Mouse (Mus musculus) kidney, embryonic 15.5 days (tissue): ENCODE results near the gene Slc45a2. TPM values are rescaled to one million over a fixed set of nuclear protein-coding genes. Genes with fewer than 3 reads are reported as not detected.

Experiments used
- ATAC-seq: fragments of 200-750 bp; cut with Nextera tagmentation; replicated peaks from 2 replicates; pipeline ENCODE4 v1.8.0; 2017; ENCODE audit warnings: moderate TSS enrichment; ENCODE audit not compliant: low FRiP score
- H3K27ac ChIP-seq: fragments of 300-500 bp; sonication (generic); 2 replicates; pipeline ENCODE4 v1.5.1; 2015; ENCODE audit warnings: mild to moderate bottlenecking, inconsistent platforms
- H3K27me3 ChIP-seq: fragments of 300-500 bp; sonication (generic); 2 replicates; pipeline ENCODE4 v1.6.1; 2015; ENCODE audit warnings: inconsistent platforms
- H3K36me3 ChIP-seq: fragments of 300-500 bp; sonication (generic); 2 replicates; pipeline ENCODE4 v1.6.1; 2015; ENCODE audit warnings: inconsistent platforms
- H3K4me1 ChIP-seq: fragments of 300-500 bp; sonication (generic); 2 replicates; pipeline ENCODE4 v1.6.1; 2015; ENCODE audit warnings: inconsistent platforms
- H3K4me2 ChIP-seq: fragments of 300-500 bp; sonication (generic); 2 replicates; pipeline ENCODE4 v1.6.1; 2015; ENCODE audit warnings: moderate library complexity, mild to moderate bottlenecking, inconsistent platforms
- H3K4me3 ChIP-seq: fragments of 300-500 bp; sonication (generic); replicated peaks from 2 replicates; pipeline ENCODE4 v1.5.1; 2015; ENCODE audit warnings: mild to moderate bottlenecking, inconsistent platforms
- H3K9ac ChIP-seq: fragments of 300-500 bp; sonication (generic); 2 replicates; pipeline ENCODE4 v1.6.1; 2015; ENCODE audit warnings: mild to moderate bottlenecking, inconsistent platforms
- H3K9me3 ChIP-seq: fragments of 300-500 bp; sonication (generic); replicated peaks from 2 replicates; pipeline ENCODE4 v1.6.1; 2016; ENCODE audit warnings: inconsistent platforms
- WGBS: fragments of 180-500 bp; shearing (Covaris S2); methylation state at CpG from one replicate; pipeline ENCODE4 v1.1.7; 2015; ENCODE audit warnings: mixed read lengths; 5-methylcytosine and 5-hydroxymethylcytosine counted together
- polyA plus RNA-seq: library from polyadenylated mRNA; unstranded; fragments of >200 nt; fragmentation: Nextera tagmentation; extraction: Ambion mirVana; gene quantifications from 2 replicates; pipeline ENCODE4 v1.2.1, GENCODE M21; 2015

Gene Slc45a2
- polyA plus RNA-seq, 1 experiment from 2014 or later: 0.06 TPM

- Histone ChIP-seq H3K4me3 (no peak overlapping the region), H3K4me1 (no peaks in the 10 kb centered on the region), H3K9ac (no peak overlapping the region), H3K9me3 (no peaks in the 10 kb centered on the region), H3K27me3 (no peaks in the 10 kb centered on the region), H3K27ac (no peak overlapping the region), H3K4me2 (no peak overlapping the region), H3K36me3 (no peaks in the 10 kb centered on the region)
- no peak for ATAC-seq
- WGBS: 91% methylated on average over 11 of the region's 11 CpGs
Observed at GRCm38 (mm10) chr15:11010976-11011548, 10.5 kb downstream of the Slc45a2 start.

DNA sequence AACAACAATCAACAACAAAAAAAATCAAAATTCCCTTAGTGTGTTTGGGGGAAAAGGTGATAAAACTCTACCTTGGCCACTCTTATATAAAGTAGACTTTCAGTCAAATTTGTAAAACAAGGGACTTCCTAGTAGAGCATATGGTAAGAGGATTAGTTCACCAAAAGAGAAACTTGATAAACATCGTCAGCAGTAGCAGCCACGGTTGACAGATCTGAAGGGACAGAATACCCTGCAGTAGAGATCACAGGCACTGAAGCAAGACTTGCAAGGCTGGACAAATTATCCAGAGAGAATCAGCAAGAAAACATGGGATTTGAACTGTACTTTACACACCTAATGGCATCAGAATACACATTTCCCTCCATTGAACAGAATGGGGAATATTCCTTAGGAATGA is 14.4 kb downstream of the Slc45a2 start:
- H3K4me2 ChIP-seq: no peak overlapping the region
- no peaks in the 10 kb centered on the region for H3K27me3 ChIP-seq
- no peak overlapping the region for H3K27ac ChIP-seq
- no peaks in the 10 kb centered on the region for H3K4me1 ChIP-seq
- H3K9me3 ChIP-seq: no peaks in the 10 kb centered on the region
- H3K36me3 ChIP-seq: no peaks in the 10 kb centered on the region
- H3K9ac ChIP-seq: no peak overlapping the region
- peak; percentile 75; the same call in 1 of the 2 replicates for ATAC-seq
- 35% methylated on average over 2 of the region's 2 CpGs for WGBS
- H3K4me3 ChIP-seq: no peak overlapping the region

DNA sequence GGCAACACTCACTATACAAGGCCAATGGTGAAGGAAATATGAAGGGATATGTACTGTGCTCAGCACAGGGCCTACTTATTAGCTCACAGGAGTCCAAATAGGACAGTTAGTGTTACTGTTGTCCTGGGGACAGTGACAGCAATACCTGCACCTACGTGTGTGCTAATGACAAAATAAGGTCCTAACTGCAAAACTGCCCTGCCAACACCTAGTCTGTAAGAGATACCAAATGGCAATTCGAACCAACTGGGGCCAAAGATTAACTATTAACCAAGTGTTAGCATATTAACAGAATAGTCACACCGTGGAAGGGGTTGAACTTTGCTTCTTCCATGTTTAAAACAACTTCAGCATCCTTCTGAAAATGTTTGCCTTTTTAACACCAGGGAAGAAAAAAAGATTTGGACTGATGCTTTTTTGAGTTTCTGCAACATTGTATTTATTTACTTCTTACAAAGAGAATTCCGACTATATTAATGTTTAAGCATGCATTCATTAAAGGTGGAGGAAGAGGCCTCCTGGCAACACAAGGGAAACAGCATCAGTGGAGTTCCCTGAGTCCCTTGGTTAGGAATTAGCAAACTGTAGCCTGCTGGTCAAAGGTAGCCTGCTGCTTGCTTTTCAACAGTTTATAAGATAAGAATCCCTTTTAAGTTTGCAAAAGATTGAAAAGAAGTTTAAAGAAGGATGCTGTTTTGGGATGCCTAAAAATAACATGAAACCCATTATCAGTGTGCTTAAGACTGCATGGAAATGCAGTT is 26.5 kb downstream of the Slc45a2 start:
- H3K9me3 ChIP-seq: no peaks in the 10 kb centered on the region
- peak overlapping the region; percentile 86 for H3K27ac ChIP-seq
- no peaks in the 10 kb centered on the region for H3K36me3 ChIP-seq
- no peak overlapping the region for H3K9ac ChIP-seq
- WGBS: 64% methylated on average over 4 of the region's 4 CpGs
- no peaks in the 10 kb centered on the region for H3K27me3 ChIP-seq
- H3K4me2 ChIP-seq: no peak overlapping the region
- peak; percentile 72 for ATAC-seq
- H3K4me1 ChIP-seq: peaks cover 7% of the 10 kb centered on the region; the same call in 1 of the 2 replicates
- no peak overlapping the region for H3K4me3 ChIP-seq

DNA sequence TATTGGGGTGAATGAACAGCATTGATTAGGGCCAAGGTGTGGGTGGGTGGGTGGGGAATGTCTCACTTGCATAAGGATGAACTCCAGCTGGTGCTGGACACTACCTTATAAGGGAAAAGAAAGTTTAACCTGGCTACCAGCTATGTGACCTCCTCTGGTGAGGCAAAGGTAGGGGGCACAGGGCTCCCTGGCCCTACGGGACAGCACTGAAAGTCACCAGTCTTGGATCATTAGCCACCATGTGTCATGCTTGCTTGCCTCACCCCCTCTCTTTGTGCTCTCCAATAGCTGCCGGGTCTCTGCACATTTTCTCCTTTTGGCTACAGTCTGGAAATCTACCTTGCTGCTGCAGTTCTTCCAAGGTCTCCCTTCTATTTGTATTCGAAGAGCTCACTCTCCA is 29.7 kb downstream of the Slc45a2 start:
- H3K9me3 ChIP-seq: no peaks in the 10 kb centered on the region
- peaks cover 17% of the 10 kb centered on the region for H3K27me3 ChIP-seq
- H3K4me1 ChIP-seq: peaks cover 9% of the 10 kb centered on the region
- no peaks in the 10 kb centered on the region for H3K36me3 ChIP-seq
- H3K4me2 ChIP-seq: no peak overlapping the region
- no peak overlapping the region for H3K27ac ChIP-seq
- H3K9ac ChIP-seq: no peak overlapping the region
- H3K4me3 ChIP-seq: no peak overlapping the region
- ATAC-seq: peak; percentile 84
- WGBS: 58% methylated on average over 3 of the region's 3 CpGs

GRCm38 (mm10) chr15:11035947-11036474 is 35.5 kb downstream of the Slc45a2 start:
- H3K27ac ChIP-seq: no peak overlapping the region
- H3K9me3 ChIP-seq: no peaks in the 10 kb centered on the region
- 0 out of 2 replicates have a peak, but pooled peaks have one; percentile 46 for ATAC-seq
- peaks cover 62% of the 10 kb centered on the region for H3K27me3 ChIP-seq
- peak overlapping the region; percentile 42 for H3K4me3 ChIP-seq
- no peak overlapping the region for H3K9ac ChIP-seq
- WGBS: 3% methylated on average over 34 of the region's 34 CpGs
- H3K4me1 ChIP-seq: peaks cover 33% of the 10 kb centered on the region
- no peaks in the 10 kb centered on the region for H3K36me3 ChIP-seq
- peak overlapping the region; percentile 70 for H3K4me2 ChIP-seq

- Histone ChIP-seq H3K4me1 (peaks cover 33% of the 10 kb centered on the region), H3K4me3 (peak overlapping the region; percentile 42), H3K4me2 (peak overlapping the region; percentile 70), H3K36me3 (no peaks in the 10 kb centered on the region), H3K27ac (no peak overlapping the region), H3K27me3 (peaks cover 62% of the 10 kb centered on the region), H3K9ac (no peak overlapping the region), H3K9me3 (no peaks in the 10 kb centered on the region)
- 0 out of 2 replicates have a peak, but pooled peaks have one; percentile 24 for ATAC-seq
- WGBS: 2% methylated on average over 49 of the region's 49 CpGs
Observed at GRCm38 (mm10) chr15:11036535-11037375, 36.2 kb downstream of the Slc45a2 start.

DNA sequence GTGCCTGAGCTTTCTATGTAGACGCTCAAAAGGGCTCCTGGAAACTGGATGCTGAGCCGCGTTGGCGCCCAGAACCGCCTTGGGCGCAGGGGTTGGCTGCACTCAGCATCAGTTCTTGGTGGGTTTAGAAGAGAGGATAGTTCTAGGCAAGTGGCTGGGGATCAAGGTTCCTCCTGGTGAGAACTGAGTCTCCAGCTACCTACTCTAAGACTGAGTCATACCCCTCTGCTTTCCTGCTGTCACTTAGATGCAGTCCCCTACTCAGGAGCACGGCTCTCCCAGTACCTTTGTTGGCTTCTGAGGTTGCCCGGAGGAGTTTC is 36.8 kb downstream of the Slc45a2 start:
- Histone ChIP-seq H3K27me3 (peaks cover 62% of the 10 kb centered on the region), H3K36me3 (no peaks in the 10 kb centered on the region), H3K4me3 (peak overlapping the region; percentile 42), H3K4me1 (peaks cover 33% of the 10 kb centered on the region), H3K9me3 (no peaks in the 10 kb centered on the region), H3K4me2 (peak overlapping the region; percentile 70), H3K27ac (no peak overlapping the region), H3K9ac (no peak overlapping the region)
- 3% methylated on average over 8 of the region's 8 CpGs for WGBS
- ATAC-seq: no peak

GRCm38 (mm10) chr15:11037711-11038110 is 37.2 kb downstream of the Slc45a2 start, which contains the start of gene Rxfp3:
Rxfp3 (minus strand) TSS chr15:11037991.
- peaks cover 62% of the 10 kb centered on the region for H3K27me3 ChIP-seq
- no peak within 1 kb of the TSS for H3K27ac ChIP-seq
- ATAC-seq: no peak
- no peak within 1 kb of the TSS for H3K9ac ChIP-seq
- peaks cover 33% of the 10 kb centered on the region for H3K4me1 ChIP-seq
- peak within 1 kb of the TSS; percentile 42 for H3K4me3 ChIP-seq
- no peaks in the 10 kb centered on the region for H3K36me3 ChIP-seq
- WGBS: 4% methylated on average over 16 of the region's 16 CpGs
- H3K4me2 ChIP-seq: peak within 1 kb of the TSS; percentile 70
- no peaks in the 10 kb centered on the region for H3K9me3 ChIP-seq

- ATAC-seq: no peak
- no peak overlapping the region for H3K4me2 ChIP-seq
- H3K4me1 ChIP-seq: peaks cover 33% of the 10 kb centered on the region
- H3K36me3 ChIP-seq: no peaks in the 10 kb centered on the region
- no peak overlapping the region for H3K9ac ChIP-seq
- no peak overlapping the region for H3K4me3 ChIP-seq
- no peaks in the 10 kb centered on the region for H3K9me3 ChIP-seq
- 1% methylated on average over 12 of the region's 12 CpGs for WGBS
- no peak overlapping the region for H3K27ac ChIP-seq
- peaks cover 62% of the 10 kb centered on the region for H3K27me3 ChIP-seq
Observed at GRCm38 (mm10) chr15:11038476-11038875, 38.0 kb downstream of the Slc45a2 start.

DNA sequence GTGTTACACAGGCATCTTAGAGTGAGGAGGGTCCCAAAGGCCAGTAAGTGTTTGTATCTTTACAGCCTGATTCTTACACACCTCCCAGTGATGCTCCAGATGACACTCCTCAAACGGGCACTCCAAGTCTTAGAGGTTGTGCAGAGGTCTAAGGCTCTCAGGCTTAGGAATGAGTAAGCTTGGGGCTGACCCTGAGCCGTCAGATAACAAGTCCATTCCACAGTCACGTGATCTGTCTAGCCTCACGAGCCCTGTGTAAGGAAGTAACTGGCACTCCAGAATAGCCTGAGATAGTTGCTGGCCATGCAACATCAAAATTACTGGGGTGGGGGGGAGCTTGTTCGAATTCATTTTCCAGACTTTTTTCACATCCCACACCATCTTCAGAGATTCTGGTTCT is 39.5 kb downstream of the Slc45a2 start:
- Histone ChIP-seq H3K27ac (no peak overlapping the region), H3K4me1 (peaks cover 40% of the 10 kb centered on the region), H3K9me3 (no peaks in the 10 kb centered on the region), H3K9ac (no peak overlapping the region), H3K27me3 (peaks cover 46% of the 10 kb centered on the region), H3K4me3 (no peak overlapping the region), H3K36me3 (no peaks in the 10 kb centered on the region), H3K4me2 (no peak overlapping the region)
- ATAC-seq: no peak
- WGBS: 40% methylated on average over 5 of the region's 5 CpGs

DNA sequence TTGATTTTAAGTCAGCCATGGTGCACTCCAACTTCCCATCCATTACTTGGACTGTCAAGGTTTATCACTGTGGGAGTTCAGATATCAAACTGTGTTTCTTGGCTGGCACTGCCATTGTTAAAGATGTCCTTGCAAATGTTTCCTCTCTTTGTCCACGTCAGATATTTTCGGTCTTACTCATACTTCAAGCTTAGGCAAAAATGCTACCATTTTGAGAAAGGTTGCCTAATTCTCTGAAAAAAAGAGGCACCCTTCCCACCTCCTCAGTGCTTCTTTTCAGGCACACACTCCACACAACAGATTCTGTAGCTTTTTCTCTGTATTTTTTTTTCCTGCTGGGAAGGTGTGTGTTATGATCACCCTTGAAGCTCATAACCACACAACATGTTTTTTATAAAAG is 40.7 kb downstream of the Slc45a2 start:
- Histone ChIP-seq H3K4me2 (no peak overlapping the region), H3K4me3 (no peak overlapping the region), H3K27me3 (peaks cover 34% of the 10 kb centered on the region), H3K9me3 (no peaks in the 10 kb centered on the region), H3K27ac (no peak overlapping the region), H3K4me1 (peaks cover 28% of the 10 kb centered on the region), H3K36me3 (no peaks in the 10 kb centered on the region), H3K9ac (no peak overlapping the region)
- WGBS: 42% methylated on average over 2 of the region's 2 CpGs
- no peak for ATAC-seq

GRCm38 (mm10) chr15:11042828-11043227 is 42.3 kb downstream of the Slc45a2 start:
- H3K27me3 ChIP-seq: peaks cover 18% of the 10 kb centered on the region
- H3K27ac ChIP-seq: no peak overlapping the region
- H3K4me1 ChIP-seq: peaks cover 12% of the 10 kb centered on the region
- H3K36me3 ChIP-seq: no peaks in the 10 kb centered on the region
- WGBS: 80% methylated on average over 5 of the region's 5 CpGs
- no peak overlapping the region for H3K4me2 ChIP-seq
- no peak overlapping the region for H3K4me3 ChIP-seq
- H3K9me3 ChIP-seq: no peaks in the 10 kb centered on the region
- ATAC-seq: no peak
- no peak overlapping the region for H3K9ac ChIP-seq
